Mouse (Mus musculus): ENCODE results near the gene Cdk9.

- TF ChIP-seq MAFK (IDR thresholded peaks at IDR 0.05; ENCODE audit: insufficient read depth, low read depth, low read length): no peak
- TF ChIP-seq ZC3H11A (IDR thresholded peaks at IDR 0.05; ENCODE audit: borderline replicate concordance, low read depth, low read length): no peak
- no peak for TF ChIP-seq ZNF384 (IDR thresholded peaks at IDR 0.05; ENCODE audit: low read depth, low read length)
- no peak for TF ChIP-seq HCFC1 (IDR thresholded peaks at IDR 0.05; ENCODE audit: borderline replicate concordance, insufficient read depth, low read length)
- TF ChIP-seq CHD2 (IDR thresholded peaks at IDR 0.05; ENCODE audit: low read depth, low read length): no peak
Observed at GRCm38 (mm10) chr2:32680961-32681650, 31.8 kb downstream of the Cdk9 start.
